Mouse (Mus musculus): Measurements from ENCODE around the gene Prss8.
A peak's percentile ranks its signal among the peaks of the same experiment; 100 is the strongest.
"Not testable (repeated sequence)": the region's sequence is repeated elsewhere in the genome, so short reads cannot be mapped to it uniquely, and the experiment has no call there.

The Prss8 gene

DNA sequence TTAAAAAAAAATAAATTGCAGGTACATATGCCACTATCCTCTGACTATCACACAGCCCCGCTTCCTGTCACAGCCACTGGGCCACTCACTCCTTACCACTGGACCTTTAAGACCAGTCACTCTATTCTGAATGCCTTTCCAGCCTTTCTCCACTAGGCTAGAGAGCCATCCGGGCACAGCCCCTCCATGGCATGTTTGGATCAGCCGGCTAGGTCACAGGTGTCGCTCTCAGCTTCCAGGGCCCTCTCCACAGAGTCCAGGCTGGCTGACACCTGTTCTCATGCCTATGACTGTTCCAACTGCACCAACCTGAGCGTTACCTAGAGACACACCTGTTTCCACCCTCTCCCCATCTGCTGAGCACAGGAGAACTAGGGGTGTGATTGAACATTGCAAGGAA is 1.3 kb downstream of the Prss8 start:
- DNase-seq (ENCODE audit: low spot score), result peak; percentile 48

GRCm38 (mm10) chr7:127927726-127928125 is 2.2 kb downstream of the Prss8 start:
- DNase-seq (ENCODE audit: low spot score), result no peak

DNA sequence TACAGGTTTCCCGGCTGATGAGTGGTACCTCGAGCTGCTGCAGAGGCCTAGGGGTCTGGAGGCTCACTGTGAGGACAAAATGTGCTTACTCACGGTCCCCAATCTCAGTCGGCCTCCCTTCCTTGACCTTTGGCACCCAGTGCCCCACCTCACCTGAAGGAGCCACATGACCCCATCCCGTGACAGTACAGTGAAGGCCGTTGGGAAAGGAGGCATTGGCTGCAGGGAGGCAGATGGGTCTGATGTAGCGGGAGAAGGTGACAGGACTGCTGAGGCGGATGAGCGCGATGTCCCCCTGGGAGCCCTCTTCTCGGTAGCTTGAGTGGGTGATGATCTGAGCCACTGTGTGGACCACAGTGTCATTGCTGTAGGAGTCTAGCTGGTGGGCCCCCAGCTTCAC is 3.1 kb downstream of the Prss8 start:
- no peak for DNase-seq (ENCODE audit: low spot score)

GRCm38 (mm10) chr7:127926066-127926465 is 3.8 kb downstream of the Prss8 start:
- no peak for DNase-seq (ENCODE audit: low spot score)

- DNase-seq (ENCODE audit: low spot score), result peak; percentile 86
Observed at GRCm38 (mm10) chr7:127925252-127925651, 4.7 kb downstream of the Prss8 start.

GRCm38 (mm10) chr7:127923714-127924113 is 6.2 kb downstream of the Prss8 start:
- no peak for DNase-seq (ENCODE audit: low spot score)

DNA sequence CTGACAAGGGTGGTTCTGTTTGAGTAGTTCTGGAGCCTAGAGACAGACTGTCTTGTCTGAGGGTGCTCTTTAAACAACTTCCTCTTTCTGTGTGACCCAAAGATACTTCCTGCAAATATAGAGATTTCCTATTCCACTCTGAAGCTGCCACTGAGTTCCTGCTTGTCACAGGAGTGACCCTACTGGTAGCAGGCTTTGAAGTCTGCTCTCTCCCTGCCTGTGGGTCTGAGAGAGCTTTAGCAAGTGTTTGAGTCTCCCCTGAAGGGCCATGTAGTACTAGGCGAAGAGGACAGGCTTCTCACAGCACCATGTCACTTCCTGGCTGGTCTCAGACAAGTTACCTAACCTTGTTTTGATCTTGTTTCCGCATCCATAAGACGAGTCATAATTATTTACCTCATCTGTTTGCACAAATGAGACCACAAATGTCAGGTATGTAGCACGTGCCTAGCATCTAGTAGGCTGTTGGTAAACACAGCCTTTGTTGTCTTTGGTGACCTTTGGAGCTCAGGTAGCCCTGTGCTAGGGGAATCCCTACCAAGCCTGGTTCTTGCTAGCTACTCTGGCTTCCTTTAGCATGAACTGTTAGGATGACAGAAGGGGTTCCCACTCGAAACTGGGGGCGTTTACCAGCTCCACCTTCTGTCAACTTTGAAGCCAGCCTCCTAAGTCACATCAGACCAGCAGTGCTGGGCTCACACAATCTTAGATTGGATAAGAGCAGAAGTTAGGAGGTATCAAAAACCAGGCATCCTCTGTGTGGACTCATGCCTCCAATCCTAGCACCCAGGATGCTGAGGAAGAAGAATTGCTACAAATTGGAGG is 7.2 kb downstream of the Prss8 start:
- peak; percentile 36 for DNase-seq (ENCODE audit: low spot score)

- peak; percentile 61 for DNase-seq (ENCODE audit: low spot score)
Observed at GRCm38 (mm10) chr7:127921516-127921915, 8.4 kb downstream of the Prss8 start.

GRCm38 (mm10) chr7:127919290-127919689 is 10.6 kb downstream of the Prss8 start:
- no peak for DNase-seq (ENCODE audit: low spot score)

DNA sequence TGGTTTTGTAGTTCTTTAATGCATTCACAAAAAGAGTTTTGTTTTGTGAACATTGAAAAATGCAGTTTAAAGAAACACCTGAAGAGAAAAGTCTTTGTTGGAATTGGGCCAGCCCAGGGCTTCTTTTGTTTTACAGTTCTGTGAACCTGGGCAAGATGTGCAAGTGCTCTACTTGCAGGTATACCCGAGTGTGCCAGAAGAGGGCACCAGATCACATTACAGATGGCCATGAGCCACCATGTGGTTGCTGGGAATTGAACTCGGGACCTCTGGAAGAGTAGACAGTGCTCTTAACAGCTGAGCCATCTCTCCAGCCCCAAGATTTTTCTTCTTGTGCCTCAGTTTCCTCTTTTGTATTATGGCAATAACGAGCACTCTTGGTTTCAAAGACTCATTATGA is 11.7 kb downstream of the Prss8 start:
- peak; percentile 64 for DNase-seq (ENCODE audit: low spot score)

GRCm38 (mm10) chr7:127915293-127915692 is 14.6 kb downstream of the Prss8 start:
- no peak for DNase-seq (ENCODE audit: low spot score)

GRCm38 (mm10) chr7:127912938-127913337 is 17.0 kb downstream of the Prss8 start:
- DNase-seq (ENCODE audit: low spot score), result no peak

DNA sequence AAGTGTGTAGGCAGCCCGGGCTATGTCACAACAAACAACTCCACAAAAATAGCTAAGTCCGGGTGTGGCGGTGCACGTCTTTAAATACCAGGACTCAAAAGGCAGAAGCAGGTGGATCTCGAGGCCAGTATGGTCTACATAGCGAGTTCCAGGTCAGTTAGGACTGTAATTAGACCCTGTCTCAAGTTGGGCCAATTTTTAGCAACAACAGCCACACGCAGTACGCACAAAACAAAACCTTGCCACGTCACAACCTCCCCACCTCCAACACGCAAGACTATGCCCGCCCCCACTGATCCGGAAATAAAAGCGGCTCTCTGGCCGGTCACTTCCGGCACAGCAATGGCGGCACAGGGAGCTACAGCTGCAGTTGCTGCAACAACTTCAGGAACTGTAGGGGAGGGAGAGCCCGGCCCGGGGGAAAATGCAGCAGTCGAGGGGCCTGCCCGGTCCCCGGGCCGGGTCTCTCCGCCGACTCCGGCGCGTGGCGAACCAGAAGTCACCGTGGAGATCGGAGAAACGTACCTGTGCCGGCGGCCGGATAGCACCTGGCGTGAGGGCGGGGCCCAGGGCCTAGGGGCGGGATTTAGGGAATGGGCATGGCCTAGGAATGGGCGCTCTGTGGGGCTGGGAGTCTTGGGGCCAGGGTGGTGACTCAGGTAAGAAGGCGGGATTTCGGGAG is 17.6 kb downstream of the Prss8 start, which contains the start of gene Kat8:
TSS of gene Kat8 (plus strand) at position 327 of the 682 bp plus-strand sequence.
- DNase-seq (ENCODE audit: low spot score), result peak; percentile 91

DNA sequence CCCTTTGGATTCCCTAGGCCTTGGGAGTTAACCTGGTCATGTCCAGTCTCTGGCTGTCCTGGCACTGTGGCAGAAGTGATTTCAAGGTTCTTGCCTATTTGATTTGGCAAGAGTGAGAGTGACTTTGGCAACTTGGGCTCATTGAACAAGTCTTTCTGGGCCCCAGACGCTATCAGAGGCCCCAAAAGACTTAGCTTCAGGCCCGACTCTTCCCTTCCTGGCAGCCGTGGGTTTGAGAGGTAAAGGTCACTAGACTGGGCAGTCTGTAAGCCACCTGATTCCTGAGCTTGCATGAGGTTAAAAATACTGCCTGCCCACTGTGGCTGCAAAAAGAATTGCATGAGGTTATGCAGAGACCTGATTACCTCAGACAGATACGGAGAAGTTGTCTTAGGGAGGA is 21.2 kb downstream of the Prss8 start:
- DNase-seq (ENCODE audit: low spot score), result no peak

GRCm38 (mm10) chr7:127907939-127908338 is 22.0 kb downstream of the Prss8 start:
- no peak for DNase-seq (ENCODE audit: low spot score)

- DNase-seq (ENCODE audit: low spot score), result peak; percentile 80
Observed at GRCm38 (mm10) chr7:127903971-127904796, 25.7 kb downstream of the Prss8 start, which contains the start of gene Bckdk. TSS of gene Bckdk (plus strand) at chr7:127904082.

GRCm38 (mm10) chr7:127901772-127902171 is 28.1 kb downstream of the Prss8 start:
- no peak for DNase-seq (ENCODE audit: low spot score)

- no peak for DNase-seq (ENCODE audit: low spot score)
Observed at GRCm38 (mm10) chr7:127899997-127900396, 29.9 kb downstream of the Prss8 start.

DNA sequence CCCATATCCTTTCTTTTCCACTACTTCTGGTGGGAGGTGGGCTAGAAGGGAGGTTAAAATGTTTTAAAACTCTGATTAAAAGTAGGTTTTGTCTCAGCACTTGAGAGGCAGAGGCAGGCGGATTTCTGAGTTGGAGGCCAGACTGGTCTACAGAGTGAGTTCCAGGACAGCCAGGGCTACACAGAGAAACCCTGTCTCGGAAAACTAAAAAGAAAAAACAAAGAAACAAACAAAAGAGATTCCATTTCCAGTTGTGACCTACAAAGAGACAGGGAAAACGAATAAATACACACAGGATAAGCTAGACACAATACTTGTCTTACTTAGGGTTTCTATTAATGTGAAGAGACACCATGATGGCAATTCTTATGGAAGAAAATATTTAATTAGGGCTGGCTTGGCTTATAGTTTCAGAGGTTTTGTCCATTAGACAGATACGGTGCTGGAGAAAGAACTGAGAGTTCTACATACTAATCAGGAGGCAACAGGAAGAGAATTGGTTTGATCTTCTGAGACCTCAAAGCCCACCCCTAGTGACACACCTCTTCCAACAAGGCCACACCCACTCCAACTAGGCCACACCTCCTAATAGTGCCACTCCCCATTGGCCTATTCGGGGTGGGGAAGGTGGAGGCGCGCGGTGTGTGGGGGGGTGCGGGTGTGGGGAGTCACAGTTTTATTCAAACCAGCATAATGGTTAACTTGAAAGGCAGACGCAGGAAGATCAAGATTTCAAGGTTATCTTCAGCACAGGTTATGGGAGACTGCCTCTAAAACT is 31.5 kb downstream of the Prss8 start:
- no peak for DNase-seq (ENCODE audit: low spot score)

DNA sequence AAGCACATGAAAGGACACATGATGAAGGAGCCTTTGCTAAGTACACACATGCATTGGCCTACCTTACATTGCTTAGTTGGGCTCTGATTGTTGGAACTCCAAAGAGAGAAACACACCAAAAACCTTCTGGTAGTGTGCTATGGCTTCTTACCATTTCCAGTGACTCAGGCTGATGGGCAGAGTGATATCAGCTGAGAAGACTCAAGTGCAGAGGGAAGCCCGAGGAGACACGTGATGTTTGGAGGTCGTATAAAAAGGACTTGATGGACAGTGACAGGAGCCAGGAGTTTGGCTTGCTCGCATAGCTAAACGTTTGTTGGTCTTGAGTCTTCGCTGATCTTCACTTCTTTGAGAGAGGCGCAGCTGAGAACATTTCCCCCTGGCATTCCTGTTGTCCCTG is 32.4 kb downstream of the Prss8 start:
- no peak for DNase-seq (ENCODE audit: low spot score)

GRCm38 (mm10) chr7:127896384-127896783 is 33.5 kb downstream of the Prss8 start:
- DNase-seq (ENCODE audit: low spot score), result peak; percentile 60

GRCm38 (mm10) chr7:127895891-127896290 is 34.0 kb downstream of the Prss8 start:
- not testable (repeated sequence) for DNase-seq (ENCODE audit: low spot score)

All from lung, postnatal 25 days (tissue).